Mouse (Mus musculus): ENCODE data around the gene Tmem39b. TPM values are rescaled to one million over a fixed set of nuclear protein-coding genes. Genes with fewer than 3 reads are reported as not detected.

The Tmem39b gene
- total RNA-seq, 1 experiment from 2014 or later = 14.8 TPM

DNA sequence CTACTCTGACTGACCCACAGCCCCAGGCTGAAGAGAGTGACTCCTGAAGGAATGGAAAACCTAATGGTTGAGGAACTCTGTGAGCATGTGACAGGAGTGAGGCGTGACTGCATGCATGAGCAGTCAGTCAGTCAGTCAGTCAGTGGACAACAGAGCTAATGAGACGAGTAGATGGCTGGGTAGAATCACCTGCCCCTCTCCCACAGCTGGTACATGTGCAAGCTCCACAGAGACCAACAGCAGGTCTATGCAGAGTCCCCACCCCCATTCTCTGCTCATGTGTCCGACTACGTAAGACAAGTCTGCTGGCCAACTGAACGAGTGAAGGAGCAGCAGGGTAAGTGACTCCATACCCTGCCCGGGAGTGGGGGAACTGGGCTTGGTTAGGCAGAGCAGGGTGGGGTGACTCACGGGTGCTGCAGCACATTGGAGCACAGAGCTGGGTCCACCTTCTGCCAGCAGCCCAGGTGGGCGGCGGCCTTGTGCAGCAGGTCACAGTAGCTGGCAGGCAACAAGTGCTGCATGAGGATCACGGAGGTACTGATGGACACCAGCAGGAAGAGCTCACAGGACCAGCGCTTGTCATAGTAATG is 12.6 kb downstream of the Tmem39b start:
- DNase-seq = no peak

DNA sequence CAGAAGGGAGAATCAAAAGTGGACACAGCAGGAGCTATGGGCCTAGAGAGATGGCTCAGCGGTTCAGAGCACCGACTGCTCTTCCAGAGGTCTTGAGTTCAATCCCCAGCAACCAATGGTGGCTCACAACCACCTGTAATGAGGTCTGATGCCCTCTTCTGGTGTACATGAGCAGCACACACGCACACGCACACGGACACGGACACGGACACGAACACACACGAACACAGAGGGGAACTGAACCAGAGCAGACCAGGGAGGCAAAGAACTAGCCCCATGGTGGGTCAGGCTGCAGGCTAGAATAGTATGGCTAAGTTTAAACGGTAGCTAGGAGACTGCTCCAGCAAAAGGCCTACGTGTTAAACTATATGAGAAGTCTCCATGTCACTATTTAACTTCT is 14.8 kb downstream of the Tmem39b start:
- no peak for DNase-seq

DNA sequence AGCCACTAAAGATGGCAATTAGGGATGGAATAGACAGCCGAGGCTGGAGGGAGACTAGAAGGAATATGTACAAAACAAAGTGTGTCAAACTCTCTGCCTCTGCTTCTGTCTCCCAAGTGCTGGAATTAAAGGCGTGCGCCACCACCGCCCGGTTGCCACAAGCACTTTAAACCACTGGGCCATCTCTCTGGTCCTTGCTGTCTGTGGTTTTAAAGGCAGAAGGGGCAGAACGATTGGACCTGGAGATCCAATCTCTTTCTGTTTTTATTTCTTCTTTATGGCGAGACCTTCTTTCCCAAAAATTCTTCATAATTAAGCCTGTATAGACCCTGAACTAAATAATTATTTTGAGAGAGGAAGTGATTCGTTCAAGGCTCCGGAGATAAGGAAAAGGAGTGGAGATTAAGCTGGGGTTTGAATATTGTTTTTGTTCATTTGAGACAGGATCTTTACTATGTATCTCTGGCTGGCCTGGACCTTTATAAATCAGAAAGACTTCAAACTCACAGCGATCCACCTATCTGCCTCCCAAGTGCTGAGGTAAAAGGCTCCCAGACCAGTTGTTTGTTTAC is 23.7 kb downstream of the Tmem39b start:
- DNase-seq = no peak

DNA sequence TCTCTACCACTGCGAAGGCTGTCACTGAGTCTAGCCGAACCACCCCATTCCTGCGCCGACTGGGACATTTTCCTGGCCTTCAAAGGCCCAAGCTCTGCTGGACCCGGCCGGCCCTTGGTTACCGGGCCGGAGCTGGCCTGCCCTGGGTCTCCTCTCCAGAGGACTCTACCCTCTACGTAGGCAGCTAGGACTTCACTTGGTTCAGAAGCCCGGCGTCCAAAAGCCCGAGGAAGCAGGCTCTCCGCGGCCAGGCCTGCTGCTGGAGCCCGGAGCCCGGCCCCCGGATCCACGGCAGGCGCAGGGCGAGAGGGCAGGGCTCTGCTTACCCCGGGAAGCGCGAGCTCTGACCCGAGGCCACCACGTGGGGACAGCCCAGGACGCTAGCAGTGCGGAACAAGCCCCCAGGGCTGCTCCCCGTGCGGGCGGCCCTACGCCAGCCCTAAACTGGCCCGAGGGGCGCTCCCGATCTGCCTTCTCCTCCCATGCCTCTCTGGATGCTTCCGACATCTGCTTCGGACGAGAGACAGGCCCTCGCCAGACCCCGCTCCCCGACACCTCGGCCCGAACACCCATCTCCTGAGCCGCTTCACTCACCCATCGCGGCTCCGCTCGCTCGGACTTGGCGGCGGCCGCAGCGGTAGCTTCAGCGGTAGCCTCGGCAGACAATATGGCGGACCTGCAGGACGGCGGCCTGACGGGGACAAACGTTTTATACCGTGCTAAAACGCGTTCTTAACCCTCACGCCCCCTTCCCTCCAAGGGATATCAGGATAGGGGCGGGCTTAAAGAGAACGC is 24.4 kb downstream of the Tmem39b start, which contains the start of gene Kpna6:
Gene Kpna6, minus strand, starts transcription at position 685 of the 795 bp plus-strand sequence.
- DNase-seq = peak; percentile 89

DNA sequence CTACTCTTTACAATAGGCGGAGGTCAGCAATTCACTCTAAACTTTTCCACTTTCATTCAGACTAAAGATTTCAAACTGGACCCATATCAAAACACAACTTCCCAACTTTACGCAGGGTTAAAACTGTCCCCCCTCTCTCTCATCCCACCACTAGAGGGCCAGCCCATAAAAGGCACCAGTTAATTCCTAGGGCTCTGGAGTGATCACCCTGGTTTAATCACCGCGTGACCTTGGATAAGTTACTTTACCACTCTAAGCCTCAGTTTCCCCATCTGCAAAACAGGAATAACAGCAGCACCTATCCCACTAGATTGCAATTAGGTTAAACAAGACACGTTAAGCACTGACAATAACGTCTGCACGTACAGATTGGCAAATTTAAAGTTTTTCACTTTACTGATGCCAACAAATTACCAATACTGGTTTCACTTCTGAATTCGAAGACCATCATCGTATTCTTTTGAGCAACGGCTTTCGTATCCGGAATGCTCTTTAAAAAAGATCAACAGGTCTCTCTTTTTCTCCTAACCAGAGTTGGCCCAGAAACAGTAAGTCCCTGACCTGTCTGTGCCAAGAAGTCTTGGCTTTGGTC is 25.1 kb downstream of the Tmem39b start:
- DNase-seq = peak; percentile 34

DNA sequence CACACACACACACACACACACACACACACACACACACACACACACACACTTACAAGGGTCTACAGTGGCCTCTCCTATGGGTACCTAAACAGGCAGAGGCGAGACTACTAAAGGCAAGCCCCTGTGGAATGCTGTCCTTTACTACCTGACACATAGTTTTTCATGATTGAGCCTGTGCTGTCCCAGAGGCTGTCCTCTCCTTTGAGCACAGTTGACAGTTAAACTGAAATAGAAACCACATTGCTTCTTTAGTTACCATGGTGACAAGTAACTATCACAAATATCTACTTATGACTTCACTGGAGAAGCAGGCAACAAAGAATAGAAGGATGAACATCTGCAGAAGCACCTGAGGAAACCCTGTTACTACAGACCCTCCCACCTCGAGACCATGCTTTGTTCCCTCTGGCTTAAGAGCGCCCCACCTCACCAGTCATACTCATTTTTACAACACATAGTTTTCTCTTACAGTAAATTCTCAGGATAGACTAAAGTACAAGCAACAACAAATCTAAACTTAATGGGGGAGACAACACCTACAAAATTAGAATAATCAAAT is 34.3 kb downstream of the Tmem39b start:
- DNase-seq = no peak

DNA sequence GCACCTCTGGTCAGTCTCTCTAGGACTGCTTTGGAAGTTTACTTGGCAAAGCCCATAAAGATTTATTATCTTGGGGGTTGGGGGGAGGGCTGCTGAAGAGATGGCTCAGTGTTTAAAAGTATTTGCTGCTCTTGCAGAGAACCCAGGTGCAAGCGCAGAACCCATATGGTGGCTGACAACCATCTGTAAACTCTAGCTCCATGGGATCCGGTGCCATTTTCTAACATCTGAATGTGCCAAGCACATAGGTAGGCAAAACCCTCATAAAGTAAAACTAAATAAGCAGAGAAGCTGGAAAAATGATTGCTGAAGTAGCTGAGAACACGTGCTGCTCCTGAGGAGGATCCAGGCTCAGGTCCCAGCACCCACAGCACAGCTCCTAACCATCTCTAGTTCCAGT is 35.1 kb downstream of the Tmem39b start:
- no peak for DNase-seq

DNA sequence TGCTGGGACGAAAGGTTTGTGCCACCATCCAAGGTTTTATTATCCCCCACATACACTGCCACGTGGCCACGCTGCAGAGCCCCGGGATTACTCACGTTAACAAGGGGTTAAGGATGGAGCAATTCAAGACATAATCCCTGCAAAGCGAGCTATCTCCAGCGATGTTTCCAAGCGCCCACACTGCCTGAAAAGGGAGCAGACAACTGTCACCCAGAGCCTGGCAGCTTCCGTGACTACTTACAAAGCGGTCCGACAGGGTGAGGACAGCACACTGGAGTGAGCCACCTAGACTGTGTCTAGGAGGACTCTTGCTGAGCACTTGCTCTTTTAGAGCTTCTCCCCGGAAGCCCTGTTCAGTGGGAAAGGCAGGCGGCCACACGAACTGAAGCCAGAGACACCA is 41.9 kb downstream of the Tmem39b start:
- DNase-seq = no peak

DNA sequence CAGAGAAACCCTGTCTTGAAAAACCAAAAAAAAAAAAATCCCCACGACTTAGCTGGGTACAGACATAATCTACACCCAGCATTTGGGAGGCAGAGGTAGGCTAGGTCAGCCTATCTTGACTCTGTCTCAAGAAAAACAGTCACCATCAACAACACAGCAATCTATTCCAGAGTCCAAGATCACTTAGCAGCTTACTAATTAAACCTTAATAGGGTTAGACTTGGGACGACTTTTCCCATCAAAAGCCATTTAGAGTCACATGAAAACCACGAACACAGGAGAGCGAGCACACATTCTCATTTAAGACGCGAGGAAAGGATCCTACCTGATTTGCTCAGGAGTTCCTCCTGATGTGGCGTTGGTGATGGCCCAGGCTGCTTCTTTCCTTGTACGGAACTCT is 46.3 kb downstream of the Tmem39b start:
- DNase-seq = no peak

DNA sequence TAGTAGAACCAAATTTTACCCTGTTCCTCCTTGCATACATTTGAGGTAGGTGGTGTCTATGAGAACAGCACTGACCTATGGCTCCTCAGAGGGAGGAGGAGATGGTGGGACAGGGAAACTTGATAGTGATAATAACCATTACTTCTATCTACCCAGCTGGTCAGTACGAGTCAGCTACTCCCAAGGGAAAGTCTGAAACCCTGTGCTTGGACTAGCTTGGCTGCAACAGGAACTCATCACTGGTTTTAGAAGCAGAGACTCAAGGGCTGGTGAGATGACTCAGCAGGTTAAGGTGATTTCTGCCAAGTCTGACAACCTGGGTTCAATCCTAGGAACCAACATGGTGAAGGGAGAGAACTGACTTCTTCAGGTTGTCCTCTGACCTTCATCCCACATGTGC is 48.0 kb downstream of the Tmem39b start:
- no peak for DNase-seq

DNA sequence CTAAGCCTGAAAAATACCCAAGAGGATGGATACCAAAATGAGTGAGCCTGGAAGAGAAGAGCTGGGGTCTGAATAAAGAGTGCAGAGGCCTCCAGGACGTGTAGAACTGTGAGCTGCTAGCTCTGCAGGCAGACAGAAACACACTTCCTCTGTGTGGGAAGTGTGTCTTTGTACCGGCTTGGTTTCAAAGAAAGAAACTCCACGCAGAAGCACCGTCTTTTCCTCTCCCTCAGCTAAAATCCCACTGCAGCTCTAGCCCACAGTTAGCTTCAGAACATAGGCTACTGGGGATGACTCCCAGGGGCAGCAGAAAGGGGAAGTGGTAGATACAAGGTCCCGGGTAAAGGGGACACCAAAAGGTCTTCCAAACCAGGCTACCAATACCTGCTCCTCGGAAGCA is 51.4 kb downstream of the Tmem39b start:
- no peak for DNase-seq

DNA sequence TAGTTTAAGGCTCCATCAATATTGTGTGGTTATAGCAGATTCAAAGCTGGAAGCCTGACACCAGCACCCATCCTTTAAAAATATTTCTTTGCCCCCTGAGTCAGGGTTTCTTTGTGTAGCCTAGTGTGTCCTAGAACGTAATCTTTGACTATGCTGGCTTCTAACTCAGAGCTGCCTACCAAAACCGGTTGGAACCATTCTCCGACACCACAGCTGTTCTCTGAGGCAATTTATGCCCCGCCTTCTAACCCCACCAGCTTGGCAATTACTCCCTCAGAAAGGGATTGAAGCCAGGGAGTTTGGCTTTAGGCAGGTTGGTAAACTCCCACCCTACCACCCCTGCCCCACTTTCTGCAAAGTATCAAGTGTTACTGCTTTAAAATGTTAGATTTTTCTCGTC is 54.9 kb downstream of the Tmem39b start:
- no peak for DNase-seq

DNA sequence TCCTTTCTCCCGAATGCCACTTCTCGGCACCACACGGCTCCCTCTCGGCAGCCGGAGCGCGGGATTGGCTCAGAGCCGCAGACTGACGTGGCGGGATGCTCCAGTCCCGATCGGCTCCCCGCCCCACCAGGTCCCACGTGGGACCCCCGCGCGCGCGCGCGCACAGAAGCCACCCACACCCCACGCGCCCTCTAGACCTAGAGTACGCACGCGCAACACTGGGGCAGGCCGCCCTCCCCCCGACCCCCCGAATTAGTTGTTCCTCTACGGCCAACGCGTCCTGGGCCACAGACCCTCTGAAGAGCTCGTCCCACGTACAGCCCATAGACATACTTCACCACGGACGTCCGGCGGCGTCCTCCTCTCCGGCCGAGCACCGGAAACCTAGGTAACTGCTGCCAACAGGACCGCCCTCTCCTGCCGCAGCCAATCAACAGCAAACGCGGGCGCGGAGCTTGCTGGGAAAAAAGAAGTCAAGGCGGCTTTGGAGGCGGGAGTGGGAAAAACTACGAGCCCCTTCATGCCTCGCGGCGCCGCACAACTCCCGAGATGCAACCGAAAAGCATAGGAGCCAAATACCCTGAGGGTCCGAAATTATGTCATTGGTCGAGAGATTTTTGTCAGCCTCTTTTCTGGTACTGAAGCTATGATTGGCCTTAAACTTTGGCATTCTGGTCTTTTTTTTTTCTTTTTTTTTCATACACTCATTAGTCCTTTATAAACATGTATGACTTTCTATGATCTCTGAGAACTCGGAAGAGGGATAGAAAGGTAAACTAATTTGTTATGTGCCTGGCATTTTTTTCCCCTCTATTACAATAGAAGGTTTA is 55.8 kb downstream of the Tmem39b start, which contains the start of gene Txlna:
Gene Txlna, minus strand, starts transcription at position 428 of the 830 bp plus-strand sequence.
- peak; percentile 97 for DNase-seq

DNA sequence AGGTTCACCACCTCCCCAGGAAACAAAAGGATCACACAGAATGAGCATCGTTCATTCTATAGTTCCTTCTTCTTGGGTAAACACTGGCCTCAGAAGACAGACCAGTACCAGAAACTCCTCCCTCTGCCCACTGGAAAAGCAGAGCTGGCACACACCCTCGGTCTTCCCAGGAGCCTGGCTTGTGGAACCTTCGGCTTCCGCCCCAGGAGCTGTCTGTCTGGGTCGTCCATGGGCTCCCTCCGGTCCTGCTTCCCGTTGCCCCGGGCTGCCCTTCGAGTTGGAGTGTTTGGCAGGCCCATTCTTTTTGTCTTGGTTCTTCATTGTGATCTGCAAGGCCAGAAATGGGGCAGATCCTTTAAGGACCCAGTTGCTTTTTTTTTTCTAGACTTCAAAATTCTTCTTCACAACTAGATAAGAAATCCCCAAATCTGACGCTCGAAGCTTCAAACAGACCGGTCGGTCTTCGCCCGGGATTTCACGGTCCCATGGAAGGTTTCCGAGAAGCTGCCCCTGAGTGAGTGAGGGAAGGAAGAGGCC is 56.5 kb downstream of the Tmem39b start:
- DNase-seq = peak; percentile 38

DNA sequence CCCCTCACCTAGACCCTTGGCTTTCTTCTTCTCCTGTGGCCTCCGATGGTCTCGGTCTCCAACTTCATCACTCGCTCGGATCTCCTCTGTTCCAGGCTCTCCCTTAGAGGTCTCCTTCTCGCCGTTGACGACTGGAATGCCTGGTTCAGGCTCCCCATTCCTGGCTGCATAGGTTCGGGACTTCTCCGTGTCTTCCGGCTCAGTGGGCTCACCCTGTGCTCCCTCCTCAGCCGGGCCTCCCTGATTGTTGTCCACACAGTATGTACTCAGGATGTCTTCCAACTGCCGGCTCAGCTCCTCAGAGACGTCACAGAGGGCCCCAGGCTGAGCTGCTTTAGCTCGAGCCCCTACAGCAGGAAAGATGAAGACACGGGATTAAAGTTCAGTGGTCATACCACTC is 57.4 kb downstream of the Tmem39b start:
- no peak for DNase-seq

DNA sequence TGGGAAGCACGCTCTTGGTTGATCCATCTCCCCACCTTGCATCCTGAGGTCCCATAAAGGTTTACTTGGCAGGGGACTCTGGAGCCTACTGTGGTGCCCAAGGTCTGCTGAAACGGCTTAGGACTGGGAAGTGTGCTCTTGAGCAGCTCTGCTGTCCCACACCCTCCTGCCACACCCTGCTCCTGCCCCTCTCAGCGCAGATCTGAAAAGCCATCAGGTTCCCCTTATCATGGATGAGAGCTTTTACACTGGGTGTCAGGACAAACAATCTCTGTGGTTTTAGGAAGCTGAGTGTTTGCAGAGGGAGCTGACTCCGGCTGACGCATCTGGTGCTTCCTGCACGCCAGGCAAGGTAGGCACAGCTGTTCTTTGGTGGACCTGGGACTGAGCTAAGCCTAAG is 62.8 kb downstream of the Tmem39b start:
- no peak for DNase-seq

DNA sequence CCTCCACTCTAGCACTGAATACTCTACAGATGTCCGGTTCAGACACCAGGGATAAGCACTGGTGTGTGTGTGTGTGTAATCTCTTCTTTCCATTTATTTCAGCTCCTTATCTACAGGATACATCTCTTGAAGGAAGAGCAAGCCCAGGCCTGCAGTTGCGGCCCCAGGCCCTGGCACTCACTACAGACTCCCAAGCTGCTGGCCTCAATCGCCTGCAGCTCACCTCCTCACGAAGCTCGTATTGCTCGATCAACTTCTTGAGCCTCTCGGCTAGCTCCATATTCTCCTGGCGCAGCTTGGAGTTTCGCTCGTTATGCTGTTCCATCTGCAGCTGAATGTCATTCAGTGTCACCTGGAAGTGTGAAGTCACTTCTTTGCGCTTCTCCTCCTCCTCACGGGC is 64.8 kb downstream of the Tmem39b start:
- no peak for DNase-seq

DNA sequence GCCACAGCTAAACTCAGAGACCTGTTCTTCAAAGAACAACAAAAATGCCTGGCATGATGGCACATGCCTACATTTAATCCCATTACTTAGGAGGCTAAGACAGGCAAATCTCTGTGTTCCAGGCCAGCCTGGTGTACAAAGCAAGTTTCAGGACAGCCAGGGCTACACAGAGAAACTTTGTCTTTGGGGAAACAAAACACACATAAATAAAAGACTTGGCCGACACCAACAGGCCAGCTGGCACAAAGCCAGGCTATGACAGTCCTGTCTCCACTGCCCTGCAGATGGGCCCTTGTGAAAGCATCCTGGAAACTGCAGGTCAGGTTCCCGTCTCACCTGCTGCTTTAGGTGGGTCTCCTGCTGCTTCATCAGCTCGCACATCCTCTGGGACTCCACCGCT is 65.7 kb downstream of the Tmem39b start:
- DNase-seq = peak; percentile 75

Measured in adrenal gland, postnatal 25 days (tissue).